Mouse (Mus musculus) liver, postnatal 0 days (tissue): ENCODE measurements around the gene Cort. TPM values are rescaled to one million over a fixed set of nuclear protein-coding genes. Genes with fewer than 3 reads are reported as not detected.

Experiments
- ATAC-seq: fragments of 200-750 bp; cut with Nextera tagmentation; 2 replicates; pipeline ENCODE4 v1.8.0; 2017; ENCODE audit warnings: mild to moderate bottlenecking, moderate library complexity
- DNase-seq: peaks from one replicate; pipeline ENCODE4 v3.0.0-alpha.2; 2016
- H3K27ac ChIP-seq: fragments of 300-500 bp; sonication (generic); 2 replicates; pipeline ENCODE4 v1.5.1; 2014; ENCODE audit warnings: antibody characterized with exemption, moderate library complexity, mild to moderate bottlenecking, low read depth
- H3K27me3 ChIP-seq: fragments of 300-500 bp; sonication (generic); 2 replicates; pipeline ENCODE4 v1.6.1; 2014; ENCODE audit warnings: low read length, control low read depth, mixed read lengths; ENCODE audit not compliant: insufficient read depth
- H3K36me3 ChIP-seq: fragments of 300-500 bp; sonication (generic); replicated peaks from 2 replicates; pipeline ENCODE4 v1.6.1; 2014; ENCODE audit warnings: mild to moderate bottlenecking, control low read depth, low read length, moderate library complexity, mixed read lengths; ENCODE audit not compliant: insufficient read depth
- H3K4me1 ChIP-seq: fragments of 300-500 bp; sonication (generic); 2 replicates; pipeline ENCODE4 v1.6.1; 2014; ENCODE audit warnings: antibody characterized with exemption, mild to moderate bottlenecking, control low read depth; ENCODE audit not compliant: insufficient read depth
- H3K4me2 ChIP-seq: fragments of 300-500 bp; sonication (generic); 2 replicates; pipeline ENCODE4 v1.6.1; 2014; ENCODE audit warnings: low read depth, mild to moderate bottlenecking, low read length, moderate library complexity, mixed read lengths
- H3K4me3 ChIP-seq: fragments of 300-500 bp; sonication (generic); 2 replicates; pipeline ENCODE4 v1.5.1; 2014; ENCODE audit warnings: low read depth, low read length
- H3K9ac ChIP-seq: fragments of 300-500 bp; sonication (generic); replicated peaks from 2 replicates; pipeline ENCODE4 v1.6.1; 2014; ENCODE audit warnings: mild to moderate bottlenecking, moderate library complexity
- H3K9me3 ChIP-seq: fragments of 300-500 bp; sonication (generic); 2 replicates; pipeline ENCODE4 v1.6.1; 2016; ENCODE audit warnings: mild to moderate bottlenecking, control low read depth, low read length, mixed read lengths
- CTCF ChIP-seq: sonication (generic); IDR thresholded peaks from 2 replicates; pipeline ENCODE4 v1.5.1; 2016; ENCODE audit warnings: antibody characterized with exemption, low read depth
- EP300 ChIP-seq: IDR thresholded peaks from 2 replicates; pipeline ENCODE4 v1.6.1; 2016; ENCODE audit warnings: antibody characterized with exemption, low read depth, mild to moderate bottlenecking
- WGBS: fragments of 180-500 bp; shearing (Covaris S2); extraction: QIAGEN DNeasy Blood & Tissue Kit; methylation state at CpG from one replicate; pipeline ENCODE4 v1.1.7; 2014; ENCODE audit not compliant: insufficient replicate concordance; 5-methylcytosine and 5-hydroxymethylcytosine counted together
- polyA plus RNA-seq: library from polyadenylated mRNA; unstranded; fragments of >200 nt; fragmentation: Nextera tagmentation; extraction: Ambion mirVana; gene quantifications from 2 replicates; pipeline ENCODE4 v1.2.1, GENCODE M21; 2015

Cort gene
- polyA plus RNA-seq, 1 experiment from 2014 or later: not detected

GRCm38 (mm10) chr4:149091364-149091763, 35.2 kb downstream of the Cort start:
- peak overlapping the region; percentile 52; the same call in 1 of the 2 replicates for H3K27ac ChIP-seq
- no peak for DNase-seq
- 70% methylated on average over 8 of the region's 8 CpGs for WGBS

GRCm38 (mm10) chr4:149085381-149085780, 41.2 kb downstream of the Cort start:
- Histone ChIP-seq H3K4me3 (no peak overlapping the region), H3K27me3 (no peaks in the 10 kb centered on the region), H3K4me2 (no peak overlapping the region), H3K9me3 (no peaks in the 10 kb centered on the region), H3K36me3 (no peaks in the 10 kb centered on the region), H3K4me1 (peaks cover 7% of the 10 kb centered on the region), H3K27ac (no peak overlapping the region), H3K9ac (no peak overlapping the region; the same call in 1 of the 2 replicates)
- DNase-seq (no peak), ATAC-seq (no peak)
- WGBS: 70% methylated on average over 5 of the region's 5 CpGs
- no peak for TF ChIP-seq CTCF
- TF ChIP-seq EP300: no peak

More at GRCm38 (mm10) chr4:149091364-149091763, 35.2 kb downstream of the Cort start:
- peaks cover 9% of the 10 kb centered on the region; the same call in 1 of the 2 replicates for H3K36me3 ChIP-seq
- H3K4me1 ChIP-seq: peaks cover 11% of the 10 kb centered on the region
- H3K9ac ChIP-seq: no peak overlapping the region
- no peaks in the 10 kb centered on the region for H3K27me3 ChIP-seq
- TF ChIP-seq EP300 (no peak), CTCF (no peak)
- no peak overlapping the region for H3K4me3 ChIP-seq
- no peaks in the 10 kb centered on the region for H3K9me3 ChIP-seq
- no peak overlapping the region; the same call in 1 of the 2 replicates for H3K4me2 ChIP-seq
- peak; percentile 41; the same call in 1 of the 2 replicates for ATAC-seq

DNA sequence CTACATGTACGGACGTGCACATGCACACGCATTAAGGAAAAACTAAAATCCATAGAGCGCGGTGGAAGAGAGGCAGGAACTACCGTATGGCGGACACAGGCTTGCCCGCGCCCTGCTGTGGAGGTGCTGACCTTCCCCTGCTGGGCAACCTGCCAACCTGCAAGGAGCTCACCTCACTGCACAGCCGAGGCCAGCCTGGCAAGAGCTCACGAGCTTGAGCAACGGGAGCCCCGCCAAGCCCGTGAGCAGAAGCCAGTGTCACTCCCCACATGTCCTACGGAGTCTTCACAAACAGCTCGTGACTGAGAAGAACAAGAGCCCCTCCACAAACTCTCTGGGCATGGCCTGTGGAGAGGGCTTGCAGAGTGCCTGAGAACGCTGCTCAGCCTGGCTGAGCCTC, 45.0 kb downstream of the Cort start:
- peaks cover 16% of the 10 kb centered on the region for H3K4me1 ChIP-seq
- DNase-seq (peak; percentile 85), ATAC-seq (peak; percentile 92)
- H3K4me2 ChIP-seq: peak overlapping the region; percentile 47
- no peak overlapping the region for H3K4me3 ChIP-seq
- no peak for TF ChIP-seq CTCF
- TF ChIP-seq EP300: no peak
- 61% methylated on average over 17 of the region's 17 CpGs for WGBS
- H3K9ac ChIP-seq: 0 out of 2 replicates have a peak overlapping the region, but pooled peaks have one; percentile 7
- H3K36me3 ChIP-seq: no peaks in the 10 kb centered on the region
- H3K9me3 ChIP-seq: no peaks in the 10 kb centered on the region
- H3K27me3 ChIP-seq: no peaks in the 10 kb centered on the region
- H3K27ac ChIP-seq: peak overlapping the region; percentile 68

DNA sequence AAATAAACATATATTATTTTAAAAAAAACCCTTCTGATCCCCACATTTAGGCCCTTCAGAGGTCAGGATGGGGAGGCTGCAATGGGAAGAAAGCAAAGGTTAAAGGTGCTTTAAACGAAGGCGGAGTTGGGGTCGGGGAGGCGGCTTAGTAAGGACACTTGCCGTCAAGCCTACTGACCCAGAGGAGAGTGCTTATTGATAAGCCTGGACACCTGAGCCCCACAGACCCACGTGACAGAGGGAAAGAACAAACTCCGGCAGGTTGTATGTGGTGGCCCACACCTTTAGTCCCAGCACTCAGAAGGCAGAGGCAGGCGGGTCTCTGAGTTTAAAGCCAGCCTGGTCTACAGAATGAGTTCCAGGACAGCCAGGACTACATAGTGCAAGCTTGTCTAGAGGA, 46.5 kb downstream of the Cort start:
- H3K27me3 ChIP-seq: no peaks in the 10 kb centered on the region
- ATAC-seq (no peak), DNase-seq (no peak)
- H3K27ac ChIP-seq: no peak overlapping the region
- no peak overlapping the region for H3K4me2 ChIP-seq
- H3K36me3 ChIP-seq: peaks cover 6% of the 10 kb centered on the region
- no peak overlapping the region for H3K9ac ChIP-seq
- TF ChIP-seq CTCF (no peak), EP300 (no peak)
- 82% methylated on average over 8 of the region's 8 CpGs for WGBS
- H3K9me3 ChIP-seq: no peaks in the 10 kb centered on the region
- H3K4me1 ChIP-seq: peaks cover 24% of the 10 kb centered on the region
- H3K4me3 ChIP-seq: no peak overlapping the region

DNA sequence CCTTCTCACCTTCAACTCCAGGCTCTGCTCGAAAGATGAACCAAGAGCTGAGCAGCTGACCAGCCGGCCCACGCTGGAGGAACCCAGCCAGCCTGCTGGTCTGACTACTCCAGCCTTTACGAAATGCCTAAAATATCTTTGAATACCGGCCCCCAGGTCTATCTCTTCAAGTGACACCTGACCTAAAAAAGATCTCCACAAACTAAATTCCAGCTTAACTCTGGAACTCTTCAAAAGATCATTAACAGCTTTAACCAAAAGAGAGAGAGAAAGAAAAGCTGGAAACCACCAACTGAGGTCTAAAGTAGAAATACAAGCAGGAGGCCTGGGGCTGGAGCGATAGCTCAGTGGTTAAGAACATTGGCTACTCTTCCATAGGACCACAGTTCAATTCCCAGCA, 46.9 kb downstream of the Cort start:
- peaks cover 10% of the 10 kb centered on the region for H3K36me3 ChIP-seq
- H3K4me1 ChIP-seq: peaks cover 24% of the 10 kb centered on the region
- H3K9ac ChIP-seq: no peak overlapping the region
- no peak overlapping the region for H3K4me3 ChIP-seq
- 79% methylated on average over 6 of the region's 6 CpGs for WGBS
- DNase-seq (no peak), ATAC-seq (no peak)
- no peak overlapping the region for H3K4me2 ChIP-seq
- no peaks in the 10 kb centered on the region for H3K9me3 ChIP-seq
- TF ChIP-seq EP300 (no peak), CTCF (no peak)
- H3K27ac ChIP-seq: no peak overlapping the region; the same call in 1 of the 2 replicates
- H3K27me3 ChIP-seq: no peaks in the 10 kb centered on the region

GRCm38 (mm10) chr4:149078261-149078660, 48.3 kb downstream of the Cort start:
- peaks cover 14% of the 10 kb centered on the region for H3K36me3 ChIP-seq
- 54% methylated on average over 4 of the region's 4 CpGs for WGBS
- DNase-seq (peak; percentile 41), ATAC-seq (peak; percentile 62)
- no peak for TF ChIP-seq EP300
- no peak overlapping the region for H3K9ac ChIP-seq
- peak overlapping the region; percentile 39; the same call in 1 of the 2 replicates for H3K27ac ChIP-seq
- no peak overlapping the region for H3K4me3 ChIP-seq
- H3K4me1 ChIP-seq: peaks cover 24% of the 10 kb centered on the region
- H3K4me2 ChIP-seq: no peak overlapping the region
- H3K27me3 ChIP-seq: no peaks in the 10 kb centered on the region
- no peaks in the 10 kb centered on the region for H3K9me3 ChIP-seq
